20 mouse cellular contexts compared by ENCODE assay signal in the genomic region with DNA sequence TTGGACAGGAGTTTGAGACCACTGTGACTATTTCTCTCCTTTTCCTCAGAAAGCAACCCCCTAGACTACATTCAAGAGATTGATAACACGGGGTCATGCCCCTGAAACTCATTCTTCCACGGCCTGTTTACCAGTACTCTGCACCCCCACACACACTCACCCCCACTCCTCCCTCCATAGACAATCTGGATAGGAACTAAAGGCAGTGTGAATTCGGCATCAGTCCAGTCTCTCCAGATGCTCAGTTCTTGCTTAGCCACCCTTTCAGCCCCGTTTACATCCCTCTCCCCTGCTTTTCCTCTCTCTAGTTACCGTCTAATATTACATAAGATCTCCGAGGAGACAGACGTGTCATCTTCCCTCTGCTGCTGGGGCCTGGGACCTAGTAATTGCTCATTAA. TPM values are rescaled to one million over a fixed set of nuclear protein-coding genes. Genes with fewer than 3 reads are reported as not detected.
DNase-seq lines count a peak whose midpoint lies in the region; ATAC-seq and TF ChIP-seq lines count a peak whose summit lies in the region.
"Had no signal": no experiment of that assay in that cellular context is flagged by ENCODE, and none has a peak within 500 bp of the region (broad histone marks: within the 10 kb centered on the region; RNA-seq: fewer than 3 reads in every experiment).

No protein-coding gene starts in this region.

- peak overlapping the region; percentile 44; the same call in 1 of the 2 replicates for H3K27ac ChIP-seq in embryonic facial prominence, embryonic 14.5 days (replicated peaks; ENCODE audit: low read depth, low read length)
- H3K27ac ChIP-seq in embryonic facial prominence, embryonic 10.5 days (replicated peaks) = no peak overlapping the region
- no peak overlapping the region for H3K27ac ChIP-seq in kidney, postnatal 0 days
- peak overlapping the region; percentile 76 for H3K27ac ChIP-seq in cortical plate, adult 2 months (ENCODE audit: insufficient read depth, low read length)
- no peak overlapping the region for H3K27ac ChIP-seq in heart, embryonic 11.5 days (ENCODE audit: low read depth, low read length)
- H3K27ac ChIP-seq: hindbrain, embryonic 14.5 days; liver, embryonic 13.5 days; midbrain, embryonic 15.5 days had no signal

- TF ChIP-seq CTCF in kidney, postnatal 0 days (IDR thresholded peaks at IDR 0.05; ENCODE audit: low read depth) = no peak
- TF ChIP-seq CTCF in cortical plate, adult 2 months (IDR thresholded peaks at IDR 0.05; ENCODE audit: extremely low read depth, insufficient read depth, low read length) = no peak

- 60% methylated on average over 7 of the region's 7 CpGs for WGBS in embryonic facial prominence, embryonic 14.5 days
- WGBS in embryonic facial prominence, embryonic 10.5 days = 77% methylated on average over 7 of the region's 7 CpGs
- WGBS in kidney, postnatal 0 days = 41% methylated on average over 7 of the region's 7 CpGs
- 71% methylated on average over 7 of the region's 7 CpGs for WGBS in heart, embryonic 11.5 days (ENCODE audit: insufficient replicate concordance)

- no peak overlapping the region for H3K4me3 ChIP-seq in embryonic facial prominence, embryonic 14.5 days (ENCODE audit: low read depth, low read length)
- no peak overlapping the region for H3K4me3 ChIP-seq in embryonic facial prominence, embryonic 10.5 days
- no peak overlapping the region for H3K4me3 ChIP-seq in kidney, postnatal 0 days (replicated peaks; ENCODE audit: low read depth, low read length)
- H3K4me3 ChIP-seq in cortical plate, adult 2 months (ENCODE audit: insufficient read depth, low read length) = no peak overlapping the region
- no peak overlapping the region for H3K4me3 ChIP-seq in heart, embryonic 11.5 days (ENCODE audit: low read depth, low read length)
- H3K4me3 ChIP-seq: embryonic facial prominence, embryonic 13.5 days; liver, embryonic 13.5 days; midbrain, embryonic 15.5 days; myocyte had no signal

- no peak overlapping the region for H3K9ac ChIP-seq in embryonic facial prominence, embryonic 14.5 days (ENCODE audit: low read depth, low read length)
- H3K9ac ChIP-seq in kidney, postnatal 0 days (ENCODE audit: low read depth, low read length) = no peak overlapping the region
- no peak overlapping the region for H3K9ac ChIP-seq in heart, embryonic 11.5 days (ENCODE audit: low read depth, low read length)
- H3K9ac ChIP-seq: embryonic facial prominence, embryonic 13.5 days; hindbrain, embryonic 14.5 days; liver, embryonic 13.5 days; lung, embryonic 14.5 days; midbrain, embryonic 15.5 days had no signal

- peaks cover 16% of the 10 kb centered on the region for H3K4me1 ChIP-seq in embryonic facial prominence, embryonic 14.5 days (ENCODE audit: control insufficient read depth, insufficient read depth, low read length)
- H3K4me1 ChIP-seq in embryonic facial prominence, embryonic 10.5 days = peaks cover 12% of the 10 kb centered on the region; the same call in 1 of the 2 replicates
- H3K4me1 ChIP-seq in kidney, postnatal 0 days (replicated peaks; ENCODE audit: insufficient read depth, low read length) = no peaks in the 10 kb centered on the region
- peaks cover 21% of the 10 kb centered on the region for H3K4me1 ChIP-seq in cortical plate, adult 2 months (ENCODE audit: control insufficient read depth, insufficient read depth, low read length)
- H3K4me1 ChIP-seq in heart, embryonic 11.5 days (ENCODE audit: control insufficient read depth, insufficient read depth, low read length) = peaks cover 19% of the 10 kb centered on the region

- DNase-seq in embryonic facial prominence, embryonic 14.5 days (ENCODE audit: low spot score) = no peak
- DNase-seq in embryonic facial prominence, embryonic 10.5 days (ENCODE audit: low spot score) = no peak
- peak; percentile 28 for DNase-seq in kidney, postnatal 0 days (ENCODE audit: low spot score)
- no peak for DNase-seq in kidney, postnatal 25 days
- DNase-seq in brain, adult 2 months (ENCODE audit: low read depth, low spot score) = peak; percentile 83
- DNase-seq: B cell, adult 2 months; gastrocnemius, postnatal 14 days; heart, postnatal 36 days; left cerebral cortex, postnatal 4 days; liver, embryonic 13.5 days; lung, embryonic 14.5 days; lung, postnatal 36 days; right cerebral cortex, postnatal 4 days; thymus, adult 2 months had no signal

- peaks cover 32% of the 10 kb centered on the region for H3K36me3 ChIP-seq in embryonic facial prominence, embryonic 14.5 days (ENCODE audit: control insufficient read depth, insufficient read depth, low read length)
- peaks cover 32% of the 10 kb centered on the region for H3K36me3 ChIP-seq in embryonic facial prominence, embryonic 10.5 days (replicated peaks)
- peaks cover 20% of the 10 kb centered on the region for H3K36me3 ChIP-seq in kidney, postnatal 0 days (ENCODE audit: insufficient read depth, low read length)
- H3K36me3 ChIP-seq in heart, embryonic 11.5 days (ENCODE audit: control insufficient read depth, insufficient read depth, low read length) = peaks cover 7% of the 10 kb centered on the region; the same call in 1 of the 2 replicates

- no peak overlapping the region for H3K4me2 ChIP-seq in embryonic facial prominence, embryonic 14.5 days (ENCODE audit: low read depth, low read length)
- H3K4me2 ChIP-seq in kidney, postnatal 0 days (ENCODE audit: low read length) = no peak overlapping the region
- H3K4me2 ChIP-seq in heart, embryonic 11.5 days = no peak overlapping the region
- H3K4me2 ChIP-seq: embryonic facial prominence, embryonic 13.5 days; hindbrain, embryonic 14.5 days; liver, embryonic 13.5 days; lung, embryonic 14.5 days; midbrain, embryonic 15.5 days had no signal

- H3K27me3 ChIP-seq in embryonic facial prominence, embryonic 14.5 days (replicated peaks; ENCODE audit: control insufficient read depth, insufficient read depth, low read length) = no peaks in the 10 kb centered on the region
- H3K27me3 ChIP-seq in embryonic facial prominence, embryonic 10.5 days (replicated peaks; ENCODE audit: low read depth, poor library complexity, severe bottlenecking) = no peaks in the 10 kb centered on the region
- no peaks in the 10 kb centered on the region for H3K27me3 ChIP-seq in kidney, postnatal 0 days (ENCODE audit: insufficient read depth, low read length)
- H3K27me3 ChIP-seq in heart, embryonic 11.5 days (ENCODE audit: control insufficient read depth, insufficient read depth, low read length) = no peaks in the 10 kb centered on the region
- H3K27me3 ChIP-seq: embryonic facial prominence, embryonic 13.5 days; liver, embryonic 13.5 days; midbrain, embryonic 15.5 days had no signal

- peak; percentile 64; the same call in 1 of the 2 replicates for ATAC-seq in embryonic facial prominence, embryonic 14.5 days (ENCODE audit: low read depth)
- ATAC-seq in kidney, postnatal 0 days (replicated peaks; ENCODE audit: low FRiP score, low read depth) = no peak
- ATAC-seq in heart, embryonic 11.5 days (replicated peaks; ENCODE audit: insufficient number of reproducible peaks, low FRiP score, low TSS enrichment) = no peak
- ATAC-seq: midbrain, embryonic 15.5 days had no signal

- TF ChIP-seq POLR2A in cortical plate, adult 2 months (IDR thresholded peaks at IDR 0.05; ENCODE audit: extremely low read depth, insufficient read depth, low read length) = no peak

- H3K9me3 ChIP-seq in embryonic facial prominence, embryonic 14.5 days (ENCODE audit: control insufficient read depth, low read length) = no peaks in the 10 kb centered on the region
- H3K9me3 ChIP-seq in embryonic facial prominence, embryonic 10.5 days = no peaks in the 10 kb centered on the region
- H3K9me3 ChIP-seq in kidney, postnatal 0 days (replicated peaks; ENCODE audit: low read length) = no peaks in the 10 kb centered on the region
- no peaks in the 10 kb centered on the region for H3K9me3 ChIP-seq in heart, embryonic 11.5 days (replicated peaks; ENCODE audit: control insufficient read depth, low read length)
- H3K9me3 ChIP-seq: embryonic facial prominence, embryonic 13.5 days; liver, embryonic 13.5 days; midbrain, embryonic 15.5 days had no signal

RNA-seq across cellular contexts. Expression of a gene that starts 21.3 kb away (rescaled TPM):
- polyA plus RNA-seq in embryonic facial prominence, embryonic 14.5 days (2014; fragmentation: Nextera tagmentation; extraction: Ambion mirVana) = 4.2 and 5.1 TPM in 2 replicates
- polyA plus RNA-seq in embryonic facial prominence, embryonic 10.5 days (2016; fragmentation: Nextera tagmentation; extraction: Ambion mirVana) = 3.1 and 4.7 TPM in 2 replicates
- polyA plus RNA-seq in kidney, postnatal 0 days (2015; fragmentation: Nextera tagmentation; extraction: Ambion mirVana) = 13.8 and 17.6 TPM in 2 replicates
- polyA plus RNA-seq in cortical plate, adult 2 months (2012; rRNA removed) = 17.4 and 19.2 TPM in 2 replicates
- polyA plus RNA-seq in heart, embryonic 11.5 days (2014; fragmentation: Nextera tagmentation; extraction: Ambion mirVana) = 3.8 and 4.6 TPM in 2 replicates

RNA-seq across cellular contexts. Expression of a gene that starts 31.1 kb away (rescaled TPM):
- polyA plus RNA-seq in embryonic facial prominence, embryonic 14.5 days (2014; fragmentation: Nextera tagmentation; extraction: Ambion mirVana) = 229 and 261 TPM in 2 replicates
- 118 and 120 TPM in 2 replicates for polyA plus RNA-seq in embryonic facial prominence, embryonic 10.5 days (2016; fragmentation: Nextera tagmentation; extraction: Ambion mirVana)
- 459 and 492 TPM in 2 replicates for polyA plus RNA-seq in kidney, postnatal 0 days (2015; fragmentation: Nextera tagmentation; extraction: Ambion mirVana)
- polyA plus RNA-seq in cortical plate, adult 2 months (2012; rRNA removed) = 86.4 and 87.2 TPM in 2 replicates
- 189 and 204 TPM in 2 replicates for polyA plus RNA-seq in heart, embryonic 11.5 days (2014; fragmentation: Nextera tagmentation; extraction: Ambion mirVana)

Comparison
In these comparisons a context has a peak if more than half of its experiments do, and no peak if none do; other contexts are left out.
1. DNase-seq: peak in kidney, postnatal 0 days (single experiment) and brain, adult 2 months (single experiment); none in embryonic facial prominence, embryonic 14.5 days (single experiment), embryonic facial prominence, embryonic 10.5 days (single experiment) and kidney, postnatal 25 days (0 of 2).
2. H3K27ac ChIP-seq: peak in embryonic facial prominence, embryonic 14.5 days (single experiment) and cortical plate, adult 2 months (single experiment); none in embryonic facial prominence, embryonic 10.5 days (single experiment), kidney, postnatal 0 days (single experiment) and heart, embryonic 11.5 days (single experiment).